Mouse (Mus musculus) hindbrain, embryonic 15.5 days (tissue): Measurements from ENCODE around the gene Zswim3. TPM values are rescaled to one million over a fixed set of nuclear protein-coding genes. Genes with fewer than 3 reads are reported as not detected.
A peak's percentile ranks its signal among the peaks of the same experiment; 100 is the strongest.
"Not testable (repeated sequence)": the region's sequence is repeated elsewhere in the genome, so short reads cannot be mapped to it uniquely, and the experiment has no call there.

ENCODE experiments used
- ATAC-seq: fragments of 200-750 bp; cut with Nextera tagmentation; 2 replicates; pipeline ENCODE4 v1.8.0; 2017; ENCODE audit warnings: low read depth, moderate number of reproducible peaks, moderate TSS enrichment; ENCODE audit not compliant: low FRiP score
- H3K27ac ChIP-seq: fragments of 300-500 bp; sonication (generic); replicated peaks from 2 replicates; pipeline ENCODE4 v1.5.1; 2015; ENCODE audit warnings: mild to moderate bottlenecking, inconsistent platforms
- H3K27me3 ChIP-seq: fragments of 300-500 bp; sonication (generic); 2 replicates; pipeline ENCODE4 v1.6.1; 2015; ENCODE audit warnings: control low read depth, inconsistent platforms
- H3K36me3 ChIP-seq: fragments of 300-500 bp; sonication (generic); 2 replicates; pipeline ENCODE4 v1.6.1; 2015; ENCODE audit warnings: control low read depth, inconsistent platforms
- H3K4me1 ChIP-seq: fragments of 300-500 bp; sonication (generic); replicated peaks from 2 replicates; pipeline ENCODE4 v1.6.1; 2015; ENCODE audit warnings: control low read depth, inconsistent platforms
- H3K4me2 ChIP-seq: fragments of 300-500 bp; sonication (generic); 2 replicates; pipeline ENCODE4 v1.6.1; 2015; ENCODE audit warnings: moderate library complexity, mild to moderate bottlenecking, inconsistent platforms
- H3K4me3 ChIP-seq: fragments of 300-500 bp; sonication (generic); 2 replicates; pipeline ENCODE4 v1.5.1; 2015; ENCODE audit warnings: mild to moderate bottlenecking, inconsistent platforms
- H3K9ac ChIP-seq: fragments of 300-500 bp; sonication (generic); 2 replicates; pipeline ENCODE4 v1.6.1; 2015; ENCODE audit warnings: inconsistent platforms
- H3K9me3 ChIP-seq: fragments of 300-500 bp; sonication (generic); 2 replicates; pipeline ENCODE4 v1.6.1; 2016; ENCODE audit warnings: control low read depth, inconsistent platforms
- WGBS: fragments of 180-500 bp; shearing (Covaris S2); methylation state at CpG from one replicate; pipeline ENCODE4 v1.1.7; 2015; 5-methylcytosine and 5-hydroxymethylcytosine counted together
- polyA plus RNA-seq: library from polyadenylated mRNA; unstranded; fragments of >200 nt; fragmentation: Nextera tagmentation; extraction: Ambion mirVana; gene quantifications from 2 replicates; pipeline ENCODE4 v1.2.1, GENCODE M21; 2015

The Zswim3 gene
- polyA plus RNA-seq, 1 experiment from 2014 or later = 16.8 TPM

DNA sequence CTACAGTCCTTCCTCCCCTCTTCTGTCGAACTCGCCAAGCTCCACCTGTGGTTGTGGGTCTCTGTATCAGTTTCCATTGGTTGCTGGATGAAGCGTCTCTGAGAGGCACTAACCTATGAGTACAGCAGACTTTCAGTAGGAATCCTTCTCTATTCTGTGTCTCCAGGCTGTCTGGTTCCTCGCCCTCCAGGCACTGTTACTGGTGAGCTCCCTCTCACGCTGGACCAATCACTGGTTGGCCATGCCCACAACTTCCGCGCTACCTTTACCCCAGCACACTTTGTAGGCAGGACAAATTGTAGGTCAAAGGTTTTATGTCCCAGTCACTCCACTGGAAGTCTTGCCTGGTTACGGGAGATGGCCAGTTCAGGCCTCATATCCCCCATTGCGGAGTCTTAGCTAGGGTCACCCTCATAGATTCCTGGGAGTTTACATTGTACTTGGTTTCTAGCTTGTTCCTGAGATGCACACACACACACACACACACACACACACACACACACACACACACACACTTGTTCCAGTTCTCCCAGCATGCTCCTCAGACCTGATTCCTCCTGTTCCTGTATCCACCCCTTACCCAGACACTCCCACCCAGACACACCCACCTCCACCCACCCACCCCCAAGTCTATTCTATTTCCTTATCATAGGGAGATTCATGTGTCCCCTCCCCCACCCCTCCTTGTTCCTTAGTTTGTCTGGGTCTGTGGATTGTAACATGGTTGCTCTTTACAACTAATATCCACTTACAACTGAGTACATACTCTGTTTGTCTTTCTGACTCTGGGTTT lies 54.9 kb downstream of the Zswim3 start:
- WGBS = 68% methylated on average over 9 of the region's 9 CpGs
- no peak overlapping the region for H3K4me3 ChIP-seq
- H3K4me2 ChIP-seq = no peak overlapping the region
- no peak overlapping the region for H3K9ac ChIP-seq
- H3K4me1 ChIP-seq = peaks cover 30% of the 10 kb centered on the region
- no peaks in the 10 kb centered on the region for H3K36me3 ChIP-seq
- no peak overlapping the region for H3K27ac ChIP-seq
- no peaks in the 10 kb centered on the region for H3K9me3 ChIP-seq
- no peak for ATAC-seq
- H3K27me3 ChIP-seq = peaks cover 29% of the 10 kb centered on the region

- Histone ChIP-seq H3K9ac (no peak overlapping the region), H3K36me3 (no peaks in the 10 kb centered on the region), H3K27me3 (peaks cover 25% of the 10 kb centered on the region), H3K4me1 (peaks cover 28% of the 10 kb centered on the region), H3K4me3 (no peak overlapping the region), H3K9me3 (no peaks in the 10 kb centered on the region), H3K4me2 (no peak overlapping the region), H3K27ac (peak overlapping the region; percentile 64; the same call in 1 of the 2 replicates)
- no peak for ATAC-seq
- 72% methylated on average over 4 of the region's 4 CpGs for WGBS
Measured at GRCm38 (mm10) chr2:164861094-164861493, 56.2 kb downstream of the Zswim3 start.

DNA sequence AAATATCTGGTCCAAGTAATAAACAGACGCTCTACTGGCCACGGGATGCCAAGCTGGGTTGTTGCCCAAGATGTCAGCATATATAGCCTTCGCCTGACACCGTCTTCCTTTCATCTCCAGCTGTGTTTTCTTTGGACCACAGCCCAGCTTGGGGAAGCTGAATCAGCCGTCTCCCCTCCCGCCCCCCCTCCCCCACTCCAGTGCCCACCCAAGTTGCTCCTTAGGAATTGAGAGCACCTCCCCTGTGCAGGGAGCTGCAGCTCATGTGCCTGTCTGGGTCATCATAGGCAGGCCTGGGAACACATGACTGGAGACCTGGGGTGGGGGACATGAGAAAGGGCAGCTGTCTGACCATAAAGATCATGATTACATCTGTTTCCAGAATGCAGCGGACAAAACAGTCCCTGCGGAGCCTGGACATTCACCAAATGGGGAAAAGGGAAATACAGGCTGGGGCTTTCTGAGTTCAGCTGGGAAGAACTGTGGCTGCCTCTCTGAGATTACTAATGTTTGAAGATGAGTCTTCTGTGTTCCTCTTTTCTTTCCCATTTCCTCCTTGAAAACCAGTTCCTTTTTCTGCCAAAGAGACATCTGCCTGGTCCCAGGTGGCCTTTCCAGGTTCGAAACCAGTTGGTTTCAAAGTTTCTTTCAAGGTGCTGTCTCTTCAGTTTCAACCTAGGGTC lies 57.4 kb downstream of the Zswim3 start:
- peak overlapping the region; percentile 64 for H3K27ac ChIP-seq
- peak; percentile 66; the same call in 1 of the 2 replicates for ATAC-seq
- 41% methylated on average over 9 of the region's 9 CpGs for WGBS

GRCm38 (mm10) chr2:164863411-164863810 lies 58.5 kb downstream of the Zswim3 start:
- not testable (repeated sequence) for ATAC-seq

More for the DNA sequence above, 57.4 kb downstream of the Zswim3 start:
- Histone ChIP-seq H3K9me3 (no peaks in the 10 kb centered on the region), H3K4me1 (peaks cover 16% of the 10 kb centered on the region), H3K36me3 (no peaks in the 10 kb centered on the region), H3K27me3 (peaks cover 16% of the 10 kb centered on the region), H3K9ac (no peak overlapping the region), H3K4me3 (no peak overlapping the region), H3K4me2 (no peak overlapping the region)

DNA sequence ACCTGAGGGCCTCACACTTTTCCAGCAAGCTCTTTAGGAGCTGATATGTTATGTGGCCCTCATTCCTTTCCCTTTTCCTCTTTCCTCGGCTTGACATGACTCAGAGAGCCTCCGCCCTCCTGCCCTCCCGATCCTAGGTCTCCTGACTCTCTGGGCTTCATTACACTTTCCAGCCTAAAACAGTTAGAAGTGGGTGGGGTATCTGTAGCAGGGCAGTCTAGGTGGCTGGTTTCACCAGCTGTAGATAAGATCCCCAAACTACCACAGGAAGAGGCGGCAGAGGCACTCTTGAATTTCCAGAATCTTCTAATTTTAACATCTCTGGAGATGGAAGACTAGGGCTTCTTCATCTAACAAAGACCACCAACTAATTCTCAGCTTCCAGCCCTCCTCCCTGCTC lies 59.7 kb downstream of the Zswim3 start:
- Histone ChIP-seq H3K4me1 (peaks cover 6% of the 10 kb centered on the region), H3K27me3 (no peaks in the 10 kb centered on the region), H3K27ac (no peak overlapping the region), H3K4me2 (no peak overlapping the region), H3K4me3 (no peak overlapping the region), H3K9ac (no peak overlapping the region), H3K36me3 (no peaks in the 10 kb centered on the region), H3K9me3 (no peaks in the 10 kb centered on the region)
- WGBS = 92% methylated on average over 4 of the region's 4 CpGs
- no peak for ATAC-seq

More at GRCm38 (mm10) chr2:164863411-164863810, 58.5 kb downstream of the Zswim3 start:
- H3K4me3 ChIP-seq, H3K9ac ChIP-seq, H3K9me3 ChIP-seq, H3K4me1 ChIP-seq, H3K27me3 ChIP-seq, H3K36me3 ChIP-seq, H3K27ac ChIP-seq, H3K4me2 ChIP-seq: not testable (repeated sequence)
- WGBS = 94% methylated on average over 9 of the region's 9 CpGs

- WGBS = 63% methylated on average over 16 of the region's 16 CpGs
- Histone ChIP-seq H3K27me3 (no peaks in the 10 kb centered on the region), H3K9me3 (no peaks in the 10 kb centered on the region), H3K9ac (no peak overlapping the region), H3K4me3 (no peak overlapping the region), H3K4me1 (0 out of 2 replicates have a peak, but pooled peaks cover under 1% of the 10 kb centered on the region), H3K27ac (peak overlapping the region; percentile 15; the same call in 1 of the 2 replicates), H3K4me2 (no peak overlapping the region), H3K36me3 (no peaks in the 10 kb centered on the region)
- 0 out of 2 replicates have a peak, but pooled peaks have one; percentile 42 for ATAC-seq
Measured at GRCm38 (mm10) chr2:164866741-164867551, 62.0 kb downstream of the Zswim3 start.

DNA sequence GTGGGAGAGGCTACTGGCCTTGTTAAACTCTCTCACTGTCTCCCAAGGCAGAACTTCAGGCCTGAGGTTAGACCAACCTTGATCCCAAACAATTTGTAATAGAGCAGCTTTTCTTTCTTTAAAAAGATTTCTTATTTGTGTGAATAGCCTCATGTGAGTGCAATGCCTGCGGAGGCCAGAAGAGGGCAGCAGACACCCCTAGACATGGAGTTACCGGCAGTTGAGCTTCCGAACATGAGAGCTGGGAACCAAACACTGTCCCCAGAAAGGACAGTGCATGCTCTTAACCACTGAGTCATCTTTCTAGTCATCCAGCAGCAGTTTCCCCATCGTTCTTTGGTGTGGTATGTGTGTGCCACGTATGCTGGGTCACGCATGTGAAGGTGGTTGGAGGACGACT lies 62.7 kb downstream of the Zswim3 start:
- WGBS = 93% methylated on average over 7 of the region's 7 CpGs
- Histone ChIP-seq H3K27me3 (no peaks in the 10 kb centered on the region), H3K4me1 (no peaks in the 10 kb centered on the region), H3K9me3 (no peaks in the 10 kb centered on the region), H3K4me3 (no peak overlapping the region), H3K9ac (no peak overlapping the region), H3K4me2 (no peak overlapping the region), H3K27ac (no peak overlapping the region; the same call in 1 of the 2 replicates), H3K36me3 (no peaks in the 10 kb centered on the region)
- no peak for ATAC-seq

DNA sequence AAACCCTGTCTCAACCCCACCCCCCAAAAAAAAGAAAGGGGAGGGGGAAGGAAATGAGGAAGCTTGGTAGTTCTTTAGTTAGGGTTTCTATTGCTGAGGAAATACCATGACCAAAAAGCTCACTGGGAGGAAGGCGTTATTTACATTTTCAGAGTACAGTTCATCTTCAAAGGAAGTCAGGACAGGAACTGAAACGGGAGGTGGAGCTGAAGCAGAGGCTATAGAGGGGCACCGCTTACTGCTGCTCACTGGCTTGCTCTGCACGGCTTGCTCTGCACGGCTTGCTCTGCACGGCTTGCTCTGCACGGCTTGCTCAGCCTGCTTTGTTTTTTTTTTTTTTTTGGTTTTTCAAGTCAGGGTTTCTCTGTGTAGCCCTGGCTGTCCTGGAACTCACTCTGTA lies 63.6 kb downstream of the Zswim3 start:
- ATAC-seq = no peak
- WGBS = 83% methylated on average over 7 of the region's 7 CpGs
- Histone ChIP-seq H3K4me3 (no peak overlapping the region), H3K9ac (no peak overlapping the region), H3K27ac (no peak overlapping the region), H3K4me1 (no peaks in the 10 kb centered on the region), H3K4me2 (no peak overlapping the region), H3K27me3 (no peaks in the 10 kb centered on the region), H3K9me3 (no peaks in the 10 kb centered on the region), H3K36me3 (no peaks in the 10 kb centered on the region)

Other genes starting within 250 kb of the Zswim3 start
- gene Wfdc2, start 242.7 kb upstream of the Zswim3 start, polyA plus RNA-seq = 1.1 and 4.4 TPM in 2 replicates
- not detected in 2 replicates for gene Spint3, start 231.6 kb upstream of the Zswim3 start, polyA plus RNA-seq
- gene Wfdc6a, start 219.7 kb upstream of the Zswim3 start, polyA plus RNA-seq = not detected in 2 replicates
- 0.21 TPM in 1 of 2 replicates, not detected in the other for gene Eppin, start 211.5 kb upstream of the Zswim3 start, polyA plus RNA-seq
- not detected in 2 replicates for gene Wfdc6b, start 191.6 kb upstream of the Zswim3 start, polyA plus RNA-seq
- gene Wfdc8, start 191.5 kb upstream of the Zswim3 start, polyA plus RNA-seq = not detected in 2 replicates
- not detected in 2 replicates for gene Wfdc16, start 166.3 kb upstream of the Zswim3 start, polyA plus RNA-seq
- not detected in 2 replicates for gene Wfdc10, start 149.1 kb upstream of the Zswim3 start, polyA plus RNA-seq
- not detected in 2 replicates for gene Wfdc9, start 148.5 kb upstream of the Zswim3 start, polyA plus RNA-seq
- not detected in 2 replicates for gene Wfdc11, start 131.0 kb upstream of the Zswim3 start, polyA plus RNA-seq
- gene Wfdc13, start 120.0 kb upstream of the Zswim3 start, polyA plus RNA-seq = not detected in 2 replicates
- gene Spint4, start 106.6 kb upstream of the Zswim3 start, polyA plus RNA-seq = not detected in 2 replicates
- not detected in 2 replicates for gene Spint5, start 89.8 kb upstream of the Zswim3 start, polyA plus RNA-seq
- gene Wfdc3, start 59.2 kb upstream of the Zswim3 start, polyA plus RNA-seq = 1.6 and 1.7 TPM in 2 replicates
- gene Dnttip1, start 59.1 kb upstream of the Zswim3 start, polyA plus RNA-seq = 54.6 and 57.6 TPM in 2 replicates
- gene Ube2c, start 35.2 kb upstream of the Zswim3 start, polyA plus RNA-seq = 78.0 and 107 TPM in 2 replicates
- gene Tnnc2, start 25.1 kb upstream of the Zswim3 start, polyA plus RNA-seq = 0.97 and 2.4 TPM in 2 replicates
- gene Snx21, start 19.3 kb upstream of the Zswim3 start, polyA plus RNA-seq = 39.6 and 44.8 TPM in 2 replicates
- gene Acot8, start 216 bp upstream of the Zswim3 start, polyA plus RNA-seq = 21.4 and 21.5 TPM in 2 replicates
- gene Zswim1, start 17.6 kb downstream of the Zswim3 start, polyA plus RNA-seq = 24.9 and 29.2 TPM in 2 replicates
- 0.34 TPM in 1 of 2 replicates, not detected in the other for gene Spata25, start 23.4 kb downstream of the Zswim3 start, polyA plus RNA-seq
- 97.0 and 105 TPM in 2 replicates for gene Ctsa, start 27.8 kb downstream of the Zswim3 start, polyA plus RNA-seq
- gene Neurl2, start 28.4 kb downstream of the Zswim3 start, polyA plus RNA-seq = 6.3 and 7.9 TPM in 2 replicates
- gene Pltp, start 52.6 kb downstream of the Zswim3 start, polyA plus RNA-seq = 123 and 129 TPM in 2 replicates
- gene Pcif1, start 74.2 kb downstream of the Zswim3 start, polyA plus RNA-seq = 78.5 and 81.7 TPM in 2 replicates
- 13.7 and 18.3 TPM in 2 replicates for gene Zfp335, start 106.7 kb downstream of the Zswim3 start, polyA plus RNA-seq
- gene Mmp9, start 135.7 kb downstream of the Zswim3 start, polyA plus RNA-seq = 27.0 and 37.2 TPM in 2 replicates
- 55.2 and 60.5 TPM in 2 replicates for gene Slc12a5, start 155.7 kb downstream of the Zswim3 start, polyA plus RNA-seq
- 95.1 and 99.3 TPM in 2 replicates for gene Ncoa5, start 229.8 kb downstream of the Zswim3 start, polyA plus RNA-seq